Mouse (Mus musculus) heart, postnatal 10 days (tissue): ENCODE results near the gene Adcy4. TPM values are rescaled to one million over a fixed set of nuclear protein-coding genes. Genes with fewer than 3 reads are reported as not detected.
A peak's percentile ranks its signal among the peaks of the same experiment; 100 is the strongest.

ENCODE experiments used
- DNase-seq, 2 experiments: peaks; one replicate each; pipeline ENCODE4 v3.0.0; 2021
- intact Hi-C: fragments of 180-260 bp; cut with DNase I; formaldehyde crosslinking; loops from one replicate; pipeline ENCODE4 v1.15.1; 2025
- total RNA-seq, 2 experiments: library from RNA; stranded (reverse); gene quantifications; 2 replicates each; pipeline ENCODE4 v1.2.3; 2021

Gene Adcy4
- total RNA-seq, 2 experiments from 2014 or later: 21.1 to 21.9 TPM

DNA sequence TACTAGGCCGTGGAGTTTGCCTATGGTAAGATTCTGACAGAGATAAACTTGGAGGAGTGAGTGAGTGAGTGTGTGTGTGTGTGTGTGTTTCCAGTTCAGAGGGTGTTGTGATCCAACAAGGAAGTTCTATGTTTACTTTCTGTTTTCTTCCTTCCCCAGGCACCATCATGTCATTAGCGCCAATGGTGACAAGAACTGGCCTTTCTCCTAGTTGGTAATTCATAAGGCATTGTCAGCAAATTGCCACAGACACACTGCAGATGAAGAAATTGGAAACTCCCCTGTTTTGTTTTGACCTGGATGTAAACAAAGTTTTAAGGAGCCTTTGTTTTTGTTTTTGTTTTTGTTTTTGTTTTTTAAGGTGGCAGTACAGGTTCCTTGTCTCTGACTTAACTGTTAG is 9.6 kb upstream of the Adcy4 start:
- intact Hi-C loops: no loop called here
- peak in 1 of 2 experiments; percentile 0 for DNase-seq

GRCm38 (mm10) chr14:55788256-55789050 is 4.6 kb upstream of the Adcy4 start, which contains the start of gene Ripk3:
Ripk3 (minus strand) TSS chr14:55788865.
- intact Hi-C loops: loop anchor here (10.0 kb wide), 1 partner anchor 786 kb away; the partner anchor contains the start of genes Cenpj and Parp4
- peak; percentile 49 to 56 for DNase-seq

DNA sequence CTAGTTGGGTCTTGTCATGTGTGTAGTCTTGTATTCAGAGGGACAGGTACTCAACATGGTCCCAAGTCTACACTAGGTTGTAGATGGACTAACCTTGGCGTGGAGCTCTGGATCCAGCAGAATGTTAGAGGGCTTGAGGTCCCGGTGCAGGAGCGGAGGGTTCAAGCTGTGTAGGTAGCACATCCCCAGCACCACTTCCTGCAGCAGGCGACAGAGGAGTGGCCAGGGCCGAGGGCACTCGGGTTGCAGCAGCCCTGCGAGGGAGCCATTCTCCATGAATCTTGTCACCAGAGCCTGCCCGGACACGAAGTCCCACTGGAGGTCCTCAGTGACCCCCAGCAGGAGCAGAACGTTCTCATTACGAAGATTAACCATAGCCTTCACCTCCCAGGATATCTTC is 3.8 kb upstream of the Adcy4 start:
- peak in 1 of 2 experiments; percentile 5 for DNase-seq
- intact Hi-C loops: loop anchor here (10.0 kb wide), 1 partner anchor 787 kb away; the partner anchor contains the start of genes Cenpj and Parp4

DNA sequence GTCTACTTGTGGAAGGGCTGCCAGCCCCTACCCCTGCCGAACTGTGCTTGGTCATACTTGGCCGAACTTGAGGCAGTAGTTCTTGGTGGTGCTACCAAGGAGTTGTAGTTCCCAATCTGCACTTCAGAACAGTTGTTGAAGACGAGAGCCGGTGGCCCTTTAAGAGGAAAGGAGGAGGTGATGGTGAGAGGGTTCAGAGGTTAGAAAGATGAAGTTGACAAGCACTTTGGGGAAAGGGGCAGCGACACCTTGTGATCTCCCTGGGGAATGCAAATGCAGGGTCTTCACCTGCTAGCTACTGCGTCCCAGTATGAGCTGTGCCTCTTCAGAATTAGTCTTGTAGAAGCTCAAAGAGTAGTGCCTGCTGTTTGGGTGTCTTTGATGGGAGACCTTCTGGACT is 1.3 kb upstream of the Adcy4 start:
- intact Hi-C loops: loop anchor here (10.0 kb wide), 1 partner anchor 790 kb away; the partner anchor contains the start of genes Cenpj and Parp4

GRCm38 (mm10) chr14:55783171-55783957 is 531 bp downstream of the Adcy4 start:
- intact Hi-C loops: loop anchor here (2.0 to 10.0 kb wide), 2 partner anchors 39 to 791 kb away; partner anchors contain the start of genes Cenpj, Nfatc4 and Parp4
- DNase-seq: peak; percentile 70 to 76

More for the DNA sequence above, 1.3 kb upstream of the Adcy4 start:
- peak; percentile 12 to 14 for DNase-seq

DNA sequence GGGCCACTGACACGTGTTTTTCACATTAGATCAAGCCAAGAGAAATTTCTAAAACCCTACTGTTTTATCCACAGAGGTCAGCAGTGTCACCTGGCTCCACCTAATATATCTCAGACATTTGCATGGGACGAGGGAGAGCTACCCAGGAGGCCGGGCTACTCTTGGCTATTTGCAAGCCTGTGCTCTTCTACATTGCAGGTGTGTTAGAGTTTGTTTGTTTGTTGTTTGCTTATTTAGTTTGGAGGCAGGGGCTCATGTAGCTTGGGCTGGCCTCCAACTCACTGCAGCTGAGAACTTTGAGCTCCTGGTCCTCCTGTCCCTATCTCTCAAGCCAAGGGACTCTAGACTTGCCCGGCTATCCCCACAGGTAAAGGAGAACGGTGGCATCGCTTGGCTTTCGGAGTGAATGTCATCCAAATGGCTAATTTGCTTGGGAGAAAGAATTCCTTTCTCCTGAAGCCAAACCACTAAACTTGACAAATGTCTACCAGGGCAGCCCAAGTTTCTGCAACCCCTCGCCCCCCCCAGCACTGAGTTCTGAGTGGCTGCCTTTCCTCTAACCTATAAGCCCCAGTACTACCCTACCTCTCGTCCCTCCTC is 1.4 kb downstream of the Adcy4 start:
- intact Hi-C loops: loop anchor here (2.0 to 10.0 kb wide), 2 partner anchors 40 to 792 kb away; partner anchors contain the start of genes Cenpj, Nfatc4 and Parp4
- DNase-seq: peak in 1 of 2 experiments; percentile 5

GRCm38 (mm10) chr14:55781310-55781709 is 2.6 kb downstream of the Adcy4 start:
- intact Hi-C loops: loop anchor here (2.0 to 10.0 kb wide), 3 partner anchors 81 to 793 kb away; partner anchors contain the start of genes Cenpj and Parp4
- DNase-seq: peak; percentile 77 to 82

DNA sequence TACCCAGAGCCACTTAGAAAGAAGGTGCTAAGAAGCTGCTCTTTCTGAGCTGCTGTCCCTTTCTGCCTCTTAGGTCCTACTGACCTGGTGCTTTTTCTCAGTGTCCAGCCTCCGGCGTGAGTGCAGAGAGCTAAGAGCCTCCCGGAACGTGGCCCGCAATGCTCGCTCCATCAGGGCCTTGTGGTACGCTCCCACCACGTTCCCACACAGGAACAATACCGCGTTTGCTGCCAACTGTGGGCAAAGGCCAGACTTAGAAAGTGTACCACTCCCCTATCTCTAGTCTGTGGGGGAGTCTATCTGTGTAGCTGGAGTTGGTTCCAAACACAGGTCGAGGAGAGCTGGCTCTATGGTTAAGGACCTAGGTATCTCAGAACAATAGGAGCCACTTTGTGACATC is 3.2 kb downstream of the Adcy4 start:
- intact Hi-C loops: loop anchor here (2.0 to 10.0 kb wide), 3 partner anchors 82 to 794 kb away; partner anchors contain the start of genes Cenpj and Parp4
- peak in 1 of 2 experiments; percentile 10 for DNase-seq

GRCm38 (mm10) chr14:55779656-55780055 is 4.2 kb downstream of the Adcy4 start:
- no peak for DNase-seq
- intact Hi-C loops: loop anchor here (2.0 to 10.0 kb wide), 3 partner anchors 83 to 795 kb away; partner anchors contain the start of genes Cenpj and Parp4

DNA sequence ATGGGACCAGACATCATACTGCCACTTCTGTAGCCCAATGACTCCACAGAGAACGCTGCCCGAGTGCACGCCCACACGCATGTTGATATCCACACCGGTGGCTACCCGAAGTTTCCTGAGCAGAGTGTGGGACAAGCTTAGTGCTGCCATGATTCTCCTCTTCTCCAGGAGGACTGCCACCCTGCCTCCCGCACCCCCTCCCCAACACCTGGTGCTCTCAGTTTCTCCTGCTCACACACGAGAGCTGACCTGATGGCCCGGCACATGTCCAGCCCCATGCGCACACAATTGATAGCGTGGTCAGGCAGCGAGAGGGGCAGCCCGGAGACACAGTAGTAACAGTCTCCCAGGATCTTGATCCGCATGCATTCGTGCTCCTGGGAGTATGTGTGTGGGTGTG is 5.2 kb downstream of the Adcy4 start:
- intact Hi-C loops: no loop called here
- DNase-seq: no peak

DNA sequence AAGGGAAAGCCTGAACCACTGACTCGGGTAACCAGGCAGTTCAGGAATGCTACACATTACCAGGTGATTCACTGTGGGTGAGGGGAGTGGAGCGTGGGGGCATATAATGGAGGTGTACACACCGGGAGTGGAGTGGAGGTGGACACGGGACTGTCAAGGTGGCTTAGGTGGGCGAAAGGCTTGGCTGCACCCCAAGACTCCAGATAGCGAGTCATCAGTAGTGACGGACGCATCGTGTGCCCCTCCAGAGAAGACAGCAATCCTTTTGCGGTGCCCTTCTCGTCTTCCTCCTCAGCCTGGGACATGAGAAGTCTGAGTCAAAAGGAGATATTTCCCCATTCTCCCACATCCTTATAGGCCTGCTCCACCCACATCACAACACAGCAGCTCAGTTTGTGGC is 6.1 kb downstream of the Adcy4 start:
- intact Hi-C loops: no loop called here
- no peak for DNase-seq

- intact Hi-C loops: no loop called here
- DNase-seq: no peak
Measured at GRCm38 (mm10) chr14:55777176-55777575, 6.7 kb downstream of the Adcy4 start.

- intact Hi-C loops: no loop called here
- DNase-seq: no peak
Measured at GRCm38 (mm10) chr14:55776711-55777110, 7.2 kb downstream of the Adcy4 start.

DNA sequence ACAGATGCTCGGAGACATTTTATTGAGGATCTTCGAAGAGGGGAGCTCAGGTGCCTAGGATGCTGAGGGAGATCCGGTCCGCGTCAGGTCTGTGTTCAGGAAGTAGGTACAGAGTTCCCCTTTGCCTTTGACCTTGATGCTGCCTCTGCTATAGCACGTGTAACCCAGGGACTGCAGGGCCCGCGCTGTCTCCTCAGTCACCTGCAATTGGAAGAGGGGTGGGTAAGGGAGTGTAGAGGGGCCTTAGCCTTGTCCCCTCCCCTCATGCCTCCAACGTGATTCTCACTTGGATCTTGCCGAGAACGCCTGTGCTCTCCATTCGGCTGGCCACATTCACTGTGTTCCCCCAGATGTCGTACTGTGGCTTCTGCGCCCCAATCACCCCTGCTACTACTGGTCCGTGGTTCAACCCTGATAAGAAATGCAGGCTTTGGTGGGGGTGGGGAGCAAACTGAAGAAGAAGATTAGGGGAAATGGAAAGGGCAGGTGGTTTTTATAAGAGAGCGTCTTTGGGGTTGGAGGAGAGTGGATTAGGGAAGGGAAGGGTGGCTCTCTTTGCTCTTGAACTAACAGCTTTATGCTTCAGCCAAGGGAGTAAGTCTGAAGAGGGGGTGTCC is 14.7 kb downstream of the Adcy4 start:
- DNase-seq: no peak
- intact Hi-C loops: no loop called here

GRCm38 (mm10) chr14:55768555-55768954 is 15.3 kb downstream of the Adcy4 start:
- intact Hi-C loops: no loop called here
- no peak for DNase-seq

DNA sequence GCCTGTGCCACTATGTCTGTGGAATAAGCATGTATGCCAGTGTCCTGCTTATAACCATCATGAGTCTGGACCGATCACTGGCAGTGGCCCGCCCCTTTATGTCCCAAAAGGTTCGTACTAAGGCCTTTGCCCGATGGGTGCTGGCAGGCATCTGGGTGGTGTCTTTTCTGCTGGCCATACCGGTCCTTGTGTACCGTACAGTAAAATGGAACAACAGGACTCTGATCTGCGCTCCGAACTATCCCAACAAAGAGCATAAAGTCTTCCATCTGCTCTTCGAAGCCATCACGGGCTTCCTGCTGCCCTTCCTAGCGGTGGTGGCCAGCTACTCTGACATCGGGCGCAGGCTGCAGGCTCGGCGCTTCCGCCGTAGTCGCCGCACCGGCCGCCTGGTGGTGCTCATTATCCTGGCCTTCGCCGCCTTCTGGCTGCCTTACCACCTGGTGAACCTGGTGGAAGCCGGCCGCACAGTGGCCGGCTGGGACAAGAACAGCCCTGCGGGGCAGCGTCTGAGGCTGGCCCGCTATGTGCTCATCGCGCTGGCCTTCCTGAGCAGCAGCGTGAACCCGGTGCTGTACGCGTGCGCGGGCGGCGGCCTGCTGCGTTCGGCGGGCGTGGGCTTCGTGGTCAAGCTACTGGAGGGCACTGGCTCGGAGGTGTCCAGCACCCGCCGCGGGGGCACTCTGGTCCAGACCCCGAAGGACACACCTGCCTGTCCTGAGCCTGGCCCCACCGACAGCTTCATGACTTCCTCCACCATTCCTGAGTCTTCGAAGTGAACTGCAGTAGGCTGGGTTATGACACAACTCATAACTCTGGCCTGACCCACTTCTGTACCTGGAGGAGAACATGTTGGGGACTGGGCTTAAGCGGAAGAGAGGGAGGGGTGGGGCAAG is 16.1 kb downstream of the Adcy4 start:
- intact Hi-C loops: no loop called here
- DNase-seq: peak; percentile 62 to 75

DNA sequence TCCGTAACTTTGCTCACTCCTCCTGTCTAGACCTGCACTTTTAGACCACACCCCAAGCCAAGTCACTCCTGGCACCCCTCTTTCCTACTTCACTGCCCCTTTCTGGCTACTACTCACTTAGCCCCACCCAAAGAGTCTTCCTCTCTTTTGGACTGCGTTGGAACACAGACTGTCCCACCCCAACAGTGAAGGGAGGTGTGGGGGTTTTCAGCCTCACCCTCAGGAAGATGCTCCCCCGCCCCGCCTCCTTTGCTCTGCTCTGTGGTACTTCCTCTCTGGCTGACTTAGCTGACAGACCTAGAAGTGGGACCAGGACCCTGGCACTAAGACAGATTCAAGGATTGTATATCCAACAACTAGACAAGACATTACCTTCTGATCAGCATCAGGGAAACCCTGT is 18.2 kb downstream of the Adcy4 start, which contains the start of gene Ltb4r1:
TSS of gene Ltb4r1 (plus strand) at position 267 of the 400 bp plus-strand sequence.
- no peak for DNase-seq
- intact Hi-C loops: no loop called here

GRCm38 (mm10) chr14:55763166-55763565 is 20.7 kb downstream of the Adcy4 start:
- DNase-seq: peak in 1 of 2 experiments; percentile 45
- intact Hi-C loops: no loop called here
